Mouse (Mus musculus) adrenal gland, adult 2 months (tissue): ENCODE measurements around the gene Psmd7. TPM values are rescaled to one million over a fixed set of nuclear protein-coding genes. Genes with fewer than 3 reads are reported as not detected.
"Not testable (repeated sequence)": the region's sequence is repeated elsewhere in the genome, so short reads cannot be mapped to it uniquely, and the experiment has no call there.

Source experiments
- DNase-seq: peaks from one replicate; pipeline ENCODE4 v3.0.0; 2021
- long read RNA-seq: library from polyadenylated mRNA; stranded (forward); transcript quantifications from one replicate; pipeline ENCODE4 v2.0.0, GENCODE M21; 2021
- polyA plus RNA-seq: library from polyadenylated mRNA; depleted of rRNA; stranded (reverse); fragments of >200 nt; gene quantifications from 2 replicates; pipeline ENCODE4 v1.2.3, GENCODE M21; 2012; rRNA removed
- total RNA-seq, 2 experiments: library from RNA; stranded (reverse); gene quantifications; 2 replicates each; pipeline ENCODE4 v1.2.3; 2021

The Psmd7 gene
- 100 to 1,000 TPM; 110 to 115 TPM for total RNA-seq
- 33.0 and 37.1 TPM in 2 replicates for polyA plus RNA-seq
- long read RNA-seq, transcript Psmd7-201 (7 exons, 1,581 nt) = major isoform, 160 of 164 reads
- long read RNA-seq, partial matches to known transcripts = 2 of 164 reads
- long read RNA-seq, other reads (novel, unspliced or antisense) = 1 of 164 reads

GRCm38 (mm10) chr8:107587995-107588780 lies at the start of gene Psmd7:
Gene Psmd7 (minus strand): TSS chr8:107588464.
- peak; percentile 96 for DNase-seq

- no peak for DNase-seq
Measured at GRCm38 (mm10) chr8:107633734-107634133, 45.5 kb upstream of the Psmd7 start.

- no peak for DNase-seq
Measured at GRCm38 (mm10) chr8:107629701-107630100, 41.4 kb upstream of the Psmd7 start.

GRCm38 (mm10) chr8:107628501-107629149 lies 40.4 kb upstream of the Psmd7 start:
- DNase-seq = no peak

GRCm38 (mm10) chr8:107627881-107628280 lies 39.6 kb upstream of the Psmd7 start:
- no peak for DNase-seq

GRCm38 (mm10) chr8:107624301-107624700 lies 36.0 kb upstream of the Psmd7 start:
- DNase-seq = not testable (repeated sequence)

GRCm38 (mm10) chr8:107621930-107622623 lies 33.8 kb upstream of the Psmd7 start:
- DNase-seq = no peak

GRCm38 (mm10) chr8:107621136-107621535 lies 32.9 kb upstream of the Psmd7 start:
- DNase-seq = peak; percentile 48

GRCm38 (mm10) chr8:107618499-107618898 lies 30.2 kb upstream of the Psmd7 start:
- no peak for DNase-seq

- DNase-seq = no peak
Measured at GRCm38 (mm10) chr8:107613411-107613810, 25.1 kb upstream of the Psmd7 start.

GRCm38 (mm10) chr8:107610845-107611244 lies 22.6 kb upstream of the Psmd7 start:
- no peak for DNase-seq

GRCm38 (mm10) chr8:107608751-107609150 lies 20.5 kb upstream of the Psmd7 start:
- DNase-seq = no peak

GRCm38 (mm10) chr8:107603026-107603425 lies 14.8 kb upstream of the Psmd7 start:
- peak; percentile 35 for DNase-seq

GRCm38 (mm10) chr8:107599691-107600090 lies 11.4 kb upstream of the Psmd7 start:
- DNase-seq = no peak

GRCm38 (mm10) chr8:107597731-107598130 lies 9.5 kb upstream of the Psmd7 start:
- DNase-seq = no peak

GRCm38 (mm10) chr8:107594817-107595216 lies 6.6 kb upstream of the Psmd7 start:
- no peak for DNase-seq

- DNase-seq = no peak
Measured at GRCm38 (mm10) chr8:107593967-107594729, 5.9 kb upstream of the Psmd7 start.

- DNase-seq = no peak
Measured at GRCm38 (mm10) chr8:107587429-107587994, 752 bp downstream of the Psmd7 start.

GRCm38 (mm10) chr8:107582136-107582535 lies 6.1 kb downstream of the Psmd7 start:
- DNase-seq = no peak

- no peak for DNase-seq
Measured at GRCm38 (mm10) chr8:107581536-107581935, 6.7 kb downstream of the Psmd7 start.

- no peak for DNase-seq
Measured at GRCm38 (mm10) chr8:107580879-107581278, 7.4 kb downstream of the Psmd7 start.
